Mouse (Mus musculus) gastrocnemius, postnatal 14 days (tissue): ENCODE results near the gene Nme2. TPM values are rescaled to one million over a fixed set of nuclear protein-coding genes. Genes with fewer than 3 reads are reported as not detected.
A peak's percentile ranks its signal among the peaks of the same experiment; 100 is the strongest.

ENCODE experiments used
- DNase-seq: peaks from one replicate; pipeline ENCODE4 v3.0.0; 2021; ENCODE audit warnings: mixed read lengths
- intact Hi-C: fragments of 180-260 bp; cut with DNase I; formaldehyde crosslinking; loops from one replicate; pipeline ENCODE4 v1.15.1; 2025; ENCODE audit warnings: low total_unique reads
- long read RNA-seq, 2 experiments: library from polyadenylated mRNA; stranded (forward); transcript quantifications; one replicate each; pipeline ENCODE4 v2.0.0; 2021
- total RNA-seq, 2 experiments: library from RNA; stranded (reverse); gene quantifications; 2 replicates each; pipeline ENCODE4 v1.2.3; 2021

The Nme2 gene
- total RNA-seq: 100 to 1,000 TPM; 541 to 581 TPM
- long read RNA-seq, experiment 1, transcript Nme2-201 (5 exons, 1,012 nt): minor isoform, 210 of 454 reads
- long read RNA-seq, experiment 1, transcript Nme2-202 (4 exons, 734 nt): major isoform, 243 of 454 reads
- long read RNA-seq, experiment 1, partial matches to known transcripts: 1 of 454 reads
- long read RNA-seq, experiment 1, other reads (novel, unspliced or antisense): 0 of 454 reads
- long read RNA-seq, experiment 2, transcript Nme2-202 (4 exons, 734 nt): minor isoform, 229 of 466 reads
- long read RNA-seq, experiment 2, transcript Nme2-201 (5 exons, 1,012 nt): major isoform, 234 of 466 reads
- long read RNA-seq, experiment 2, partial matches to known transcripts: 2 of 466 reads
- long read RNA-seq, experiment 2, other reads (novel, unspliced or antisense): 1 of 466 reads

- intact Hi-C loops: no loop called here
- DNase-seq: no peak
These were observed at the start of gene Nme2 for GRCm38 (mm10) chr11:93956159-93956558. Gene Nme2 (minus strand): TSS chr11:93956259.

- DNase-seq: no peak
- intact Hi-C loops: no loop called here
These were observed 47.3 kb upstream of the Nme2 start for GRCm38 (mm10) chr11:94003346-94003745.

GRCm38 (mm10) chr11:93999276-93999675 lies 43.2 kb upstream of the Nme2 start:
- intact Hi-C loops: loop anchor here (5.0 kb wide), 1 partner anchor 37 kb away; no protein-coding TSS in a partner anchor
- no peak for DNase-seq

DNA sequence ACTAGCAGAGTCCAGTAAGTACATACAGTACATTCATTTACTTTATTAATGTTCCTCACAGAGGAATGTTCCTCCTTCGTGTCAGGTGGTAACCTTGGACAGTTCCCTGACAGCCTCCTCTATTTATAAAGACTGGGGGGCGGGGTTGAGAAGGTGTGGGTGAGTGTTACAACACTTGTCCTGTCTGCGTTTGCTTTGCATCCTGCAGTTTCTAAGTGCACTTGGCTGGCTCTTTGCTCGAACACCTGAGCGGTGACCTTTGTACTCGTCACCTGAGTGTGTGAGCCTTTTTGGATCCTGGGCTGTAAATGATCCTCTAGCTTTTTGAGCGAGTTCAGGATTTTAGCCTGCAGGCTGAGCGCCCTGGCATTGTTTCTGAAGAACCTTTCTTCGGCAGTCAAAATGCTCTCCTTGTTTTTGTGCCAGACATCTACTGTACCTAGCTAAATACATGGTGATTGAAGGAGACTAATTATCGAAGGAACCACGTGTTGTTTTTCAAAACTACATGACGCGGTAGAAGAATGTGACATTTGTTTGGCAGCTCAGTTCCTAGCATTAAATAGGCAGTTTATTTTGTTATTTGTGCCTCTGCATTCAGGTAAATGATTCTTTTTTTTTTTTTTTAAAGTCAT lies 41.2 kb upstream of the Nme2 start:
- no peak for DNase-seq
- intact Hi-C loops: loop anchor here (5.0 kb wide), 1 partner anchor 35 kb away; no protein-coding TSS in a partner anchor

GRCm38 (mm10) chr11:93996306-93997140 lies 40.5 kb upstream of the Nme2 start:
- intact Hi-C loops: loop anchor here (5.0 kb wide), 1 partner anchor 34 kb away; no protein-coding TSS in a partner anchor
- DNase-seq: peak; percentile 49

- intact Hi-C loops: loop anchor here (5.0 kb wide), 1 partner anchor 34 kb away; no protein-coding TSS in a partner anchor
- DNase-seq: peak; percentile 96
These were observed 39.8 kb upstream of the Nme2 start, which contains the start of gene Spag9 for GRCm38 (mm10) chr11:93995720-93996305. Gene Spag9 (plus strand): TSS chr11:93996091.

- intact Hi-C loops: loop anchor here (5.0 kb wide), 1 partner anchor 33 kb away; no protein-coding TSS in a partner anchor
- DNase-seq: peak; percentile 80
These were observed 39.2 kb upstream of the Nme2 start for GRCm38 (mm10) chr11:93995111-93995719.

- DNase-seq: no peak
- intact Hi-C loops: no loop called here
These were observed 38.5 kb upstream of the Nme2 start for GRCm38 (mm10) chr11:93994531-93994930.

GRCm38 (mm10) chr11:93988328-93989062 lies 32.4 kb upstream of the Nme2 start:
- no peak for DNase-seq
- intact Hi-C loops: no loop called here

- no peak for DNase-seq
- intact Hi-C loops: no loop called here
These were observed 31.7 kb upstream of the Nme2 start for GRCm38 (mm10) chr11:93987625-93988327.

DNA sequence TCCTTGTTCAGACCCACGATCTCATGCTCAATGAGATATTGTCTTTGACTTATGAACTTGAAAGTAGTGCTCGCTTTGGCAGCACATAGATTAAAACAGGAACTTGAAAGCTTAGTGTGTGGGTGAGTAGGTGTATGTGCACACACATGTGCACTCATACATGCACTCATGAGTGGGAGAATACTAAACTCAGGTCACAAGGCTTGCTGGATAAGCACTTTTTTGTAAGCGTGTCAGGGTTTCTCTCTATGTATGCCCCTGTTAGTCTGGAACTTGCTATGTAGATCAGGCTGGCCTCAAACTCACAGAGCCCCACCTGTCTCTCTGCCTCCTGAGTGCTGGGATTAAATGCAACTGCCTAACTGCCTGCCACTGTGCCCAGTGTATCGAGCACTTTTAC lies 31.0 kb upstream of the Nme2 start:
- DNase-seq: no peak
- intact Hi-C loops: no loop called here

DNA sequence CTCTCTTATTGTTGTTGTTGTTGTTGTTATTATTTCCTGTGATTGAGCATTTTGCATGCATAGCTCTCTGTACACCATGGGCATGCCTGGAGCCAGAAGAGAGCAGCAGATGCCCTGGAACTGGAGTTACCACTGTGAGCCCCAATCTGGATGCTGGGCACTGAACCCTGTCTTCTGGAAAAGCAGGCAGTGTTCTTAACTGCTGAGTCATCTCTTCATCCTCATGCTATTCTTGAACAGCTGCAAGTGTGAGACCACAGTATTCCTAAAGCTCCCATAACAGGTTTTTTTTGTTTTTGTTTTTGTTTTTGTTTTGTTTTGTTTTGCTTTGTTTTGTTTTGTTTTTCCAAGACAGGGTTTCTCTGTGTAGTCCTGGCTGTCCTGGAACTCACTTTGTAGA lies 30.2 kb upstream of the Nme2 start:
- intact Hi-C loops: no loop called here
- no peak for DNase-seq

- DNase-seq: no peak
- intact Hi-C loops: no loop called here
These were observed 29.2 kb upstream of the Nme2 start for GRCm38 (mm10) chr11:93985265-93985664.

DNA sequence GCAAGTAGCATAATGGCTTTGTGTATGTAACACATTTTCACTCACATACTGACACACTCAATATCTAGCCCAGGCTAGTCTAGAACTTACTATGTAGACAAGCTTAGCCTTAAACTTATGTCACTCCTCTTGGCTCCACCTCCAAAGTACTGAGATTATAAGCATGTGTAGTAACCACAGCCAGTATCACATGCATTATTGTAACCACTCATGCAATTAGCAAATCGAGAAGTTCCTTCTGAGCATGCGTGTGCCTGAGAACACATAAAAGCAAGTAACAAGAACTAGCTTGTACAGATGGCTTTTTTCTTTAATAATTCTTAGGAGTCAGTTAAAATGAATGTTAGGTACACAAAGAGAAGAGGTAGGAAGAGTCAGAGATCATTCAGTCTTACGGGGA lies 28.6 kb upstream of the Nme2 start:
- no peak for DNase-seq
- intact Hi-C loops: no loop called here

DNA sequence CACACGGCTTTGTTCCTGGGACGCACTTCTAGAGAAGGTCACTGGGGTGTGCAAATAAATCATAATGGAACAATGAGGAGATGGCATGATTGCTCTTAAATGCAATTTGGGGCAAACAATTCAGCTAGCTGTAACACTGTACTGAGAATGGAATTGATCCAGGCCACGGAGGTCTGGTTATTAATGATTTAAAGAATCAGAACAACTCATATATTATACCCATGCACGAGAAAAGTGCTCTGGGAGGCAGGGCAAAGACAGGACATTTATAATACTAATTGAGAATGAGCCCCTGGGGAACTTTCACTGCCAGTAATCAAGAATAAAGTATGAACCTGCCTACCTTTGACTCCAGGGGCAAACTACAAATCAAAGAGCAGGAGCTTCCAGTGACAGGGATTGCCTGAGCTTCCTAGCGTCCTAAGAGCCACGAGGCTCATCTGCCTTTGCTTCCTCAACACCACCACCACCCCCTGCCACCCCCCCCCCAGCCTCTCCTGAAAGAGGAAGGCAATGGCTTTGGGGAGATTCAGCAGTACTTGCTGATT lies 23.5 kb upstream of the Nme2 start:
- no peak for DNase-seq
- intact Hi-C loops: loop anchor here (10.0 kb wide), 1 partner anchor 105 kb away; no protein-coding TSS in a partner anchor

GRCm38 (mm10) chr11:93972951-93973350 lies 16.9 kb upstream of the Nme2 start:
- DNase-seq: no peak
- intact Hi-C loops: loop anchor here (10.0 kb wide), 1 partner anchor 112 kb away; no protein-coding TSS in a partner anchor

- no peak for DNase-seq
- intact Hi-C loops: loop anchor here (10.0 kb wide), 1 partner anchor 115 kb away; no protein-coding TSS in a partner anchor
These were observed 13.7 kb upstream of the Nme2 start for GRCm38 (mm10) chr11:93969799-93970198.
